Mouse (Mus musculus): ENCODE results near the gene Hip1. TPM values are rescaled to one million over a fixed set of nuclear protein-coding genes. Genes with fewer than 3 reads are reported as not detected.

Gene Hip1
- total and polyA plus RNA-seq, 2 experiments from 2014 or later: 24.9 to 126 TPM

DNA sequence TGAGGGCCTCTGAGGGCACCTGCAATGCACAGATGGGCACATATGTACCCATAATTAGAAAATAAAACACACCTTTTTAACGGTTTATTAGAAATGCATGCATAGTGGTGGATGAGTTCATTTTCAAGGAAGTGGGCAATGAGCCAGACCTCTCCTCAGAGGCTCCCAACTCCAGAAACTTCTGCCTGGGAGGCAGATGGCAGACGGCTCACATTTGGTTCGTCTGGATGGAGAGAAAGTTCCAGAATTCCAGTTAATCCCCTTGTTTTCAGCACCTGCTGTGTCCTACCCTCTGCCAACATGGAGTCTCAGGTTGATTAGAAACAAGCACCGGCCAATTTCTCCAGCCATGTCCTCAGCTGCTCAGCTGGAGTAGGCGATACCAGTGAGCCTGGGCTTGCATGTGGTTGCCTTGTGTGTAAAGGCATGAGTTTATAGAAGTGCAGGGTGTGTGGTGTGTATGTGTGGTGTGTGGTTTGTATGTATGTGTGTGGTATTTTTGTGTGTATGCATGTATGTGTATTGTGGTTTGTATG lies 27.5 kb downstream of the Hip1 start:
- Histone ChIP-seq H3K27me3 (ENCODE audit: insufficient read depth, low read length) (no peaks in the 10 kb centered on the region), H3K9me3 (ENCODE audit: low read length) (no peaks in the 10 kb centered on the region), H3K9ac (replicated peaks; ENCODE audit: low read length, poor library complexity, severe bottlenecking) (no peak overlapping the region), H3K4me3 (ENCODE audit: low read depth, low read length) (no peak overlapping the region), H3K27ac (ENCODE audit: low read depth, low read length) (no peak overlapping the region), H3K36me3 (ENCODE audit: insufficient read depth, low read length) (no peaks in the 10 kb centered on the region), H3K4me2 (ENCODE audit: low read depth, low read length, poor library complexity, severe bottlenecking) (no peak overlapping the region), H3K4me1 (ENCODE audit: insufficient read depth, low read length) (no peaks in the 10 kb centered on the region)
- TF ChIP-seq CTCF (IDR thresholded peaks at IDR 0.05): no peak
- DNase-seq (ENCODE audit: low spot score) (peak; percentile 69), ATAC-seq (ENCODE audit: low FRiP score) (no peak)
- WGBS: 78% methylated on average over 5 of the region's 5 CpGs

DNA sequence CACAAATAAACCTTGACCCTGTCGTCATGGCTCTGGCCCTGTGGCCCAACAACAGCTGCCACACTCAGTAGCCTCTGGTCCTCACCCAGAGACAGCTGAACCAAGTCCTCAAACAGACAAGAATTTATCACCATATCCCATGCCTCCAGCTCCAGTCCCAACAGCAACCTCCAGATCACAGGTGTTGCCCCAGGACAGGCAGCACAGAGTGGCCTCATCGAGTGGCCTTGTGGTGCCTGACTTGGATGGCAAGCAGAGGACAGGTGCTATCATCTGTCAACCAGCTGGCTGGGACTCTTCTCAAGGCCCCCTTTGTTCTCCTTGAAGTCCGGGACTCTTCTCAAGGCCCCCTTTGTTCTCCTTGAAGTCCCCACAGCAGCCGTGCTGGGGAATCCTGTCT lies 31.8 kb downstream of the Hip1 start:
- no peaks in the 10 kb centered on the region for H3K9me3 ChIP-seq (ENCODE audit: low read length)
- no peak for TF ChIP-seq CTCF (IDR thresholded peaks at IDR 0.05)
- DNase-seq (ENCODE audit: low spot score): no peak
- WGBS: 41% methylated on average over 4 of the region's 4 CpGs
- H3K4me1 ChIP-seq (ENCODE audit: insufficient read depth, low read length): no peaks in the 10 kb centered on the region
- ATAC-seq (ENCODE audit: low FRiP score): no peak
- H3K4me3 ChIP-seq (ENCODE audit: low read depth, low read length): no peak overlapping the region
- no peak overlapping the region for H3K9ac ChIP-seq (replicated peaks; ENCODE audit: low read length, poor library complexity, severe bottlenecking)
- H3K27ac ChIP-seq (ENCODE audit: low read depth, low read length): no peak overlapping the region
- no peak overlapping the region for H3K4me2 ChIP-seq (ENCODE audit: low read depth, low read length, poor library complexity, severe bottlenecking)
- H3K36me3 ChIP-seq (ENCODE audit: insufficient read depth, low read length): no peaks in the 10 kb centered on the region
- H3K27me3 ChIP-seq (ENCODE audit: insufficient read depth, low read length): no peaks in the 10 kb centered on the region

DNA sequence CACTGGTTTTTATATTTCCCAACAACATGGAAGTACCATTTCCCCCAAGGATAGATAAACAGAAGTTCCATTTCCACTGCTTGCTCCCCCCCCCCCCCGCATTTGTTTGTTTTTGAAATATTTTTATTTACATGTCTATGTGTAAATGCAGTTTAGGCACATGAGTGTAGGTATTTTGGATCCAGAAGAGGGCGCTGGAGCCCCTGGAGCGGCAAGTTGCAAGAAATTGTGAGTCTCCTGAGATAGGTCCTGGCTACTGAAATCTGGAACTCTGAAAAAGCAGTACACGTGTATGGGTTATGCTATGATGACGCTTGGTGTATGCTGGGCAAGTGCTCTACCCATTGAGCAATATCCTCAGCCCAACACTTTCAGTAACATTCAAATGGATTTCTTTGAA lies 33.8 kb downstream of the Hip1 start:
- H3K4me3 ChIP-seq (ENCODE audit: low read depth, low read length): no peak overlapping the region
- no peaks in the 10 kb centered on the region for H3K27me3 ChIP-seq (ENCODE audit: insufficient read depth, low read length)
- H3K27ac ChIP-seq (ENCODE audit: low read depth, low read length): no peak overlapping the region
- ATAC-seq (ENCODE audit: low FRiP score): no peak
- H3K4me2 ChIP-seq (ENCODE audit: low read depth, low read length, poor library complexity, severe bottlenecking): no peak overlapping the region
- no peaks in the 10 kb centered on the region; the same call in 1 of the 2 replicates for H3K4me1 ChIP-seq (ENCODE audit: insufficient read depth, low read length)
- no peaks in the 10 kb centered on the region for H3K36me3 ChIP-seq (ENCODE audit: insufficient read depth, low read length)
- H3K9me3 ChIP-seq (ENCODE audit: low read length): no peaks in the 10 kb centered on the region
- DNase-seq (ENCODE audit: low spot score): no peak
- WGBS: 69% methylated on average over 5 of the region's 5 CpGs
- H3K9ac ChIP-seq (replicated peaks; ENCODE audit: low read length, poor library complexity, severe bottlenecking): no peak overlapping the region
- TF ChIP-seq CTCF (IDR thresholded peaks at IDR 0.05): peak; percentile 35

DNA sequence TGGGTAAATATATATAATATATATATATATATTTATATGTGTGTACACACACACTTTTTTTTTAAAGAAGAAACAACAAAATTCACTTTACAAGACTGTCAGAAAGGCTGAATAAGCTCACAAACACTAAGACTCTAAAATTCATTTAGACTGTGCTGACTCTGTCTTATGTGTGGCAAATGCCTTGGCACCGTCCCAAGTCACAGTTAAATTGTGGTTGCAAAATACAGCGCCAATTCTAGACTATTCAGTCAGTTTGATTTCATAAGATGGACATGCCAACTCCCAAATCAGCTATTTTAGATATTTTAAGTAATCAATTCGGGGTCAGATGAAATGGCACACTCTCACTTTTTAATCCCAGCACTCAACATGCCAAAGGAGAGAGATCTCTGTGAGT lies 36.6 kb downstream of the Hip1 start:
- no peak for TF ChIP-seq CTCF (IDR thresholded peaks at IDR 0.05)
- no peak for DNase-seq (ENCODE audit: low spot score)
- ATAC-seq (ENCODE audit: low FRiP score): no peak
- Histone ChIP-seq H3K4me2 (ENCODE audit: low read depth, low read length, poor library complexity, severe bottlenecking) (no peak overlapping the region), H3K4me1 (ENCODE audit: insufficient read depth, low read length) (no peaks in the 10 kb centered on the region; the same call in 1 of the 2 replicates), H3K27me3 (ENCODE audit: insufficient read depth, low read length) (no peaks in the 10 kb centered on the region), H3K9me3 (ENCODE audit: low read length) (no peaks in the 10 kb centered on the region), H3K27ac (ENCODE audit: low read depth, low read length) (no peak overlapping the region), H3K36me3 (ENCODE audit: insufficient read depth, low read length) (no peaks in the 10 kb centered on the region), H3K4me3 (ENCODE audit: low read depth, low read length) (no peak overlapping the region), H3K9ac (replicated peaks; ENCODE audit: low read length, poor library complexity, severe bottlenecking) (no peak overlapping the region)
- 77% methylated on average over 3 of the region's 3 CpGs for WGBS

DNA sequence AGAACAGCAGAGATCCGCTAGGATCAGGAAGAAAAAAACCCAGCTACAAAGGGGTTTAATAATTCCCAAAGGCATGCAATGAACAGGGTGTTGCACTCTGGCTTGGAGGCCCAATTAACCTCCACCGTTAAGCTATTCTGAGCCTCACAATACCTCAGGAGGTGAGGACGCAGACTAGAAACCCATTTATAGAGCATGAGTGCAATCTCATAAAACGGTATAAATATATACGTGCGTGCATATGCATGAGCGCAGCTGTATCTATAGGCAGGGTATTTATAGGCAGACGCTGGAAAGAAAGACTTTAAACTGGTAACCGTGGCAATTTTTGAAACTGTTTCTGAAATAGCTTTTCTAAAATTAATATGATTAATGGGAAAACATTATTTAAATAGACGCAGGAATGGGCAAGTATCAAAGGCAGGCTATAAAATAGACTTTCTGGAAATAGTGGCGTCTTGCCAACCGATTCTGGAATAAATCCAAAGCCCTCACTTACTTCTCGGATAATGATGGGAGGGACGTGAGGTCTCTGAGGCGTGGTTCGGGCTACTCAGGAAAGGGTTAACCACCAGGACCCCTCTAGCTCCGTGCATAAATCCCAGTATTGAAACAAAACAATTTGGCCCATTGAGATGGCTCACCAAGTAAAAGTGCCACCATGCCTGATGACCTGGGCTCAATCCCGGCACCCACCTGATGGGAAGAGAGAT lies 37.2 kb downstream of the Hip1 start:
- Histone ChIP-seq H3K9me3 (ENCODE audit: low read length) (no peaks in the 10 kb centered on the region), H3K4me1 (ENCODE audit: insufficient read depth, low read length) (no peaks in the 10 kb centered on the region; the same call in 1 of the 2 replicates), H3K36me3 (ENCODE audit: insufficient read depth, low read length) (no peaks in the 10 kb centered on the region), H3K4me3 (ENCODE audit: low read depth, low read length) (no peak overlapping the region), H3K27me3 (ENCODE audit: insufficient read depth, low read length) (no peaks in the 10 kb centered on the region), H3K27ac (ENCODE audit: low read depth, low read length) (no peak overlapping the region), H3K9ac (replicated peaks; ENCODE audit: low read length, poor library complexity, severe bottlenecking) (no peak overlapping the region), H3K4me2 (ENCODE audit: low read depth, low read length, poor library complexity, severe bottlenecking) (no peak overlapping the region)
- no peak for DNase-seq (ENCODE audit: low spot score)
- no peak for TF ChIP-seq CTCF (IDR thresholded peaks at IDR 0.05)
- ATAC-seq (ENCODE audit: low FRiP score): no peak
- 41% methylated on average over 18 of the region's 18 CpGs for WGBS

DNA sequence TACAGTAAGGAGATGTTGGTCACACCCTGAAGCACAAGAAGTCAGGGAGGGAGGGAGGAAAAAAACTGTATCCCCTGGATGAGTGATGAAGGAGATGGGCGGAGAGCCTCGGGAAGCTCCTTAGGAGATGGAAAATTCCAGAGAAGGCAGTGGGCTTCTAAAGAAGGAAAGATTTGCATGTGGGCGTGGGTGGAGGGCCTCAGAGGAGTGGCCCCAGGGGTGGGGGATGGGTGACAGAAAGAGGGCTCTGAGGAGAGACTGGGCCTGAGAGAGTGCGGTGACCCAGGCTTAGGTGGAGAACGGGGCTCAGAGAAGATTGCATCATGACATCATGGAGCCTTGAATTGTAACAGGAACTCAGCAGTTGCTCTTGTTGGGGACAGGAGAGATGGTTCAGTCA lies 39.5 kb downstream of the Hip1 start:
- no peaks in the 10 kb centered on the region for H3K27me3 ChIP-seq (ENCODE audit: insufficient read depth, low read length)
- ATAC-seq (ENCODE audit: low FRiP score): no peak
- no peak overlapping the region for H3K9ac ChIP-seq (replicated peaks; ENCODE audit: low read length, poor library complexity, severe bottlenecking)
- no peak for TF ChIP-seq CTCF (IDR thresholded peaks at IDR 0.05)
- H3K4me2 ChIP-seq (ENCODE audit: low read depth, low read length, poor library complexity, severe bottlenecking): no peak overlapping the region
- no peaks in the 10 kb centered on the region; the same call in 1 of the 2 replicates for H3K4me1 ChIP-seq (ENCODE audit: insufficient read depth, low read length)
- no peaks in the 10 kb centered on the region for H3K9me3 ChIP-seq (ENCODE audit: low read length)
- H3K36me3 ChIP-seq (ENCODE audit: insufficient read depth, low read length): no peaks in the 10 kb centered on the region
- H3K27ac ChIP-seq (ENCODE audit: low read depth, low read length): no peak overlapping the region
- no peak for DNase-seq (ENCODE audit: low spot score)
- WGBS: 82% methylated on average over 5 of the region's 5 CpGs
- H3K4me3 ChIP-seq (ENCODE audit: low read depth, low read length): no peak overlapping the region

Measured in midbrain, postnatal 0 days (tissue).